Mouse (Mus musculus) cerebellum, adult 11-12 months (tissue): ENCODE data around the gene Fat4.

ENCODE experiments used
- DNase-seq: peaks from one replicate; pipeline ENCODE4 v3.0.0; 2022

The Fat4 gene

GRCm38 (mm10) chr3:38886890-38887355 lies at the start of gene Fat4:
Gene Fat4, plus strand, starts transcription at chr3:38886940.
- DNase-seq: no peak

- DNase-seq: no peak
Observed at GRCm38 (mm10) chr3:38839438-38839837, 47.3 kb upstream of the Fat4 start.

GRCm38 (mm10) chr3:38843000-38843538 lies 43.7 kb upstream of the Fat4 start:
- DNase-seq: no peak

- no peak for DNase-seq
Observed at GRCm38 (mm10) chr3:38846602-38847382, 39.9 kb upstream of the Fat4 start.

- no peak for DNase-seq
Observed at GRCm38 (mm10) chr3:38849077-38849476, 37.7 kb upstream of the Fat4 start.

GRCm38 (mm10) chr3:38849536-38849935 lies 37.2 kb upstream of the Fat4 start:
- peak; percentile 3 for DNase-seq

GRCm38 (mm10) chr3:38853650-38854049 lies 33.1 kb upstream of the Fat4 start:
- no peak for DNase-seq

GRCm38 (mm10) chr3:38860683-38861082 lies 26.1 kb upstream of the Fat4 start:
- no peak for DNase-seq

- DNase-seq: no peak
Observed at GRCm38 (mm10) chr3:38871291-38871690, 15.4 kb upstream of the Fat4 start.

GRCm38 (mm10) chr3:38875872-38876271 lies 10.9 kb upstream of the Fat4 start:
- no peak for DNase-seq

- DNase-seq: no peak
Observed at GRCm38 (mm10) chr3:38876706-38877105, 10.0 kb upstream of the Fat4 start.

GRCm38 (mm10) chr3:38882778-38883177 lies 4.0 kb upstream of the Fat4 start:
- DNase-seq: no peak

- DNase-seq: no peak
Observed at GRCm38 (mm10) chr3:38883676-38884075, 3.1 kb upstream of the Fat4 start.

- DNase-seq: no peak
Observed at GRCm38 (mm10) chr3:38884276-38884675, 2.5 kb upstream of the Fat4 start.

GRCm38 (mm10) chr3:38884919-38885418 lies 1.8 kb upstream of the Fat4 start:
- DNase-seq: no peak

GRCm38 (mm10) chr3:38885481-38886001 lies 1.2 kb upstream of the Fat4 start:
- peak; percentile 14 for DNase-seq

GRCm38 (mm10) chr3:38886061-38886821 lies 499 bp upstream of the Fat4 start:
- DNase-seq: no peak

- DNase-seq: no peak
Observed at GRCm38 (mm10) chr3:38887381-38887991, 746 bp downstream of the Fat4 start.

- DNase-seq: no peak
Observed at GRCm38 (mm10) chr3:38888111-38888510, 1.4 kb downstream of the Fat4 start.

- DNase-seq: no peak
Observed at GRCm38 (mm10) chr3:38892791-38893224, 6.1 kb downstream of the Fat4 start.

- no peak for DNase-seq
Observed at GRCm38 (mm10) chr3:38900839-38901238, 14.1 kb downstream of the Fat4 start.

- DNase-seq: no peak
Observed at GRCm38 (mm10) chr3:38906832-38907231, 20.1 kb downstream of the Fat4 start.
